Mouse (Mus musculus): ENCODE data around the gene Irgm1.

DNA sequence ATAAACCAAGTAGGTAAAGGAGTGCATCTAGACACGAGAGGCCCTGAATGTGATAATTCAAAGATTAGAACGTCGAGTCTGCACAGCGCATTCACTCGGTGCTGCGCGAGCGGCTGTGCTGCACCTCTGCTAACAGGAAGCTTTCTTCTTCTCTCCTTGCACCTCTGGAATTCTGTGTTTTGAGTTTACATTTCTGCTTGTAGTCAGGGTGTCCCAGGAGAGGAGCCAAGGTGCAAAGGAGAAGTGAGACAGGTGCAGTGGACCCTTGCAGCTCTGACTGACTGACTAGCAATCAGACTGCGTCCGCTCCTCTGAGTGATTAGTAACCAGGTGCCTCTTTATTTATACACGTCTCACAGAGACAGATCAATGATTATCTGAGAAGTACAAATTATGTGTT, 28.3 kb downstream of the Irgm1 start:
- TF ChIP-seq POLR2A (IDR thresholded peaks at IDR 0.05; ENCODE audit: borderline replicate concordance, extremely low read depth, insufficient read depth, insufficient read length, poor library complexity, severe bottlenecking) (no peak), CTCF (IDR thresholded peaks at IDR 0.05; ENCODE audit: borderline replicate concordance, extremely low read depth, insufficient read depth, insufficient read length) (no peak)
